Mouse (Mus musculus): Measurements from ENCODE around the gene Rab10.

DNA sequence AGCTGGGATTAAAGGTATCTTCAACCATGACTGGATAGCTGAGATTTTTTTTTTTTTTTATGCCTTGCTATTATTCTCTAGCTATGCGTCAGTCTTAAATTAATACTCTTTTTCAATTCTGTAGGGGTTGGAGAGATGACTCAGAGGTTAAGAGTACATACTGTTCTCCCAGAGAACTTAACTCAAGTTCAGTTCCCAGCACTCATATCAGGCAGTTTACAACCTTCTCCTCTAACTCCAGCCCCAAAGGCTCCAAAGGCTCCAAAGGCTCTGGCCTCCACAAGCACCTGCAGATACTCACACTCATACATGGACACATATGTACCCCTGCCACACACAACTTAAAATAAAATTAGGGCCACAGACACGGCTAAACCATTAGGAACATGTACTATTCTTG lies 25.3 kb downstream of the Rab10 start:
- TF ChIP-seq CTCF (conservative IDR thresholded peaks at IDR 0.05; ENCODE audit: low read length), result no peak
- TF ChIP-seq NANOG (IDR thresholded peaks at IDR 0.05; ENCODE audit: borderline replicate concordance, low read length), result no peak
- TF ChIP-seq POU5F1 (IDR thresholded peaks at IDR 0.05; ENCODE audit: borderline replicate concordance, low read length), result no peak

All from E14TG2a.4 (cell line).